Mouse (Mus musculus) forebrain, embryonic 11.5 days (tissue): ENCODE data around the gene Plppr1. TPM values are rescaled to one million over a fixed set of nuclear protein-coding genes. Genes with fewer than 3 reads are reported as not detected.

ENCODE experiments used
- ATAC-seq: fragments of 200-750 bp; cut with Nextera tagmentation; replicated peaks from 2 replicates; pipeline ENCODE4 v1.8.0; 2017; ENCODE audit warnings: moderate TSS enrichment; ENCODE audit not compliant: low FRiP score
- DNase-seq: peaks from one replicate; pipeline ENCODE4 v3.0.0-alpha.2; 2017; ENCODE audit warnings: low spot score
- H3K27ac ChIP-seq: fragments of 300-500 bp; sonication (generic); 2 replicates; pipeline ENCODE4 v1.5.1; 2014; ENCODE audit warnings: low read depth, low read length
- H3K27me3 ChIP-seq: fragments of 300-500 bp; sonication (generic); 2 replicates; pipeline ENCODE4 v1.6.1; 2014; ENCODE audit warnings: mild to moderate bottlenecking, low read length, mixed read lengths; ENCODE audit not compliant: control insufficient read depth, insufficient read depth
- H3K36me3 ChIP-seq: fragments of 300-500 bp; sonication (generic); 2 replicates; pipeline ENCODE4 v1.6.1; 2014; ENCODE audit warnings: mild to moderate bottlenecking, low read length, moderate library complexity, mixed read lengths; ENCODE audit not compliant: control insufficient read depth, insufficient read depth
- H3K4me1 ChIP-seq: fragments of 300-500 bp; sonication (generic); replicated peaks from 2 replicates; pipeline ENCODE4 v1.6.1; 2014; ENCODE audit warnings: low read length, mixed read lengths; ENCODE audit not compliant: control insufficient read depth, insufficient read depth
- H3K4me2 ChIP-seq: fragments of 300-500 bp; sonication (generic); 2 replicates; pipeline ENCODE4 v1.6.1; 2014; ENCODE audit warnings: low read depth, mild to moderate bottlenecking, low read length, moderate library complexity, mixed read lengths; ENCODE audit not compliant: severe bottlenecking
- H3K4me3 ChIP-seq: fragments of 300-500 bp; sonication (generic); 2 replicates; pipeline ENCODE4 v1.5.1; 2014; ENCODE audit warnings: low read depth, low read length
- H3K9ac ChIP-seq: fragments of 300-500 bp; sonication (generic); 2 replicates; pipeline ENCODE4 v1.6.1; 2014; ENCODE audit warnings: low read length
- H3K9me3 ChIP-seq: fragments of 300-500 bp; sonication (generic); 2 replicates; pipeline ENCODE4 v1.6.1; 2016; ENCODE audit warnings: low read length, mixed read lengths; ENCODE audit not compliant: control insufficient read depth
- WGBS: fragments of 180-500 bp; shearing (Covaris S2); extraction: QIAGEN DNeasy Blood & Tissue Kit; methylation state at CpG from one replicate; pipeline ENCODE4 v1.1.7; 2014; 5-methylcytosine and 5-hydroxymethylcytosine counted together
- polyA plus RNA-seq: library from polyadenylated mRNA; unstranded; fragments of >200 nt; fragmentation: Nextera tagmentation; extraction: Ambion mirVana; gene quantifications from 2 replicates; pipeline ENCODE4 v1.2.1, GENCODE M21; 2014

Gene Plppr1
- polyA plus RNA-seq, 1 experiment from 2014 or later, result 10.1 TPM

DNA sequence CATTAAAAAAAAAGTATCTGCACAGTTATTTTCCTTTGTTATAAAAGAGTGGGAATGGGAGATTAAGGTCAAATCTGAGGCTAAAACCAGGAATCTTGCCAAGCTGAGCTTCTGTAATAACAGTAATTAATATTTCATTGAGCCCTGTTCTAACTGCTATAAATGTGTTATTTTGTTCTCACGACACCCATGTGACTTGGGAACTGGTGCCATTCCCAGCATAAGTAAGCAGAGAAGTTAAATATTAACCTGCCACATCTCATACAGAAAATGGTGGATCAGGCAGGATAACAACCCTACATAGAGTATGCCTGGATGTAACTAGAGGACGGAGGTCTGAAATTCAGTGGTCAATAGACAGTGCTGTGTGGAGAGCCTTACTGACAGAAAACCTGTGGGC, 90.2 kb downstream of the Plppr1 start:
- no peaks in the 10 kb centered on the region for H3K27me3 ChIP-seq
- ATAC-seq (no peak), DNase-seq (no peak)
- no peaks in the 10 kb centered on the region for H3K4me1 ChIP-seq
- H3K36me3 ChIP-seq, result no peaks in the 10 kb centered on the region
- 84% methylated on average over 2 of the region's 2 CpGs for WGBS
- no peak overlapping the region for H3K9ac ChIP-seq
- H3K4me2 ChIP-seq, result no peak overlapping the region
- H3K4me3 ChIP-seq, result no peak overlapping the region
- H3K9me3 ChIP-seq, result no peaks in the 10 kb centered on the region
- H3K27ac ChIP-seq, result no peak overlapping the region

DNA sequence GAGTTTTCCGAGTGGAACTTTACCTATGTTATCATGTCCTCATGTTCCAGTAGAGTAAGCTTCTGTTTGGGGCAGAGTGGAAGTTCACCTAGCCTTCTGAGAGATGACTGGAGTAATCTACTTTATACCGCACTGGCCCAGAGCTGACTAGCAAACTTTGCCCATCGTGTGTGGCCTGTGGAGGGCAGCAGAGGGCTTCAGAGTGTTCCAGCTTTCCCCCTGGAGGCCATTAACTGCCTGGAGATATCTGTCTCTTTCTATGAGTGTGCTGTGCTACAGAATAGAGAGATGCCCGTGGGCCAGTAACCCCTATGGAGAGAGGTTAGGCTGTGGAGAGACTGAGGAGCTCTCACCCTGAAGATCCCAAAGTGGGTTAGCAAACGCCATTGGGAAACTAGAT, 94.8 kb downstream of the Plppr1 start:
- H3K27ac ChIP-seq, result no peak overlapping the region
- H3K4me3 ChIP-seq, result no peak overlapping the region
- ATAC-seq (peak; percentile 73), DNase-seq (peak; percentile 65)
- H3K27me3 ChIP-seq, result no peaks in the 10 kb centered on the region
- H3K4me1 ChIP-seq, result no peaks in the 10 kb centered on the region
- no peaks in the 10 kb centered on the region for H3K9me3 ChIP-seq
- no peak overlapping the region for H3K4me2 ChIP-seq
- no peaks in the 10 kb centered on the region for H3K36me3 ChIP-seq
- 39% methylated on average over 5 of the region's 5 CpGs for WGBS
- H3K9ac ChIP-seq, result no peak overlapping the region

DNA sequence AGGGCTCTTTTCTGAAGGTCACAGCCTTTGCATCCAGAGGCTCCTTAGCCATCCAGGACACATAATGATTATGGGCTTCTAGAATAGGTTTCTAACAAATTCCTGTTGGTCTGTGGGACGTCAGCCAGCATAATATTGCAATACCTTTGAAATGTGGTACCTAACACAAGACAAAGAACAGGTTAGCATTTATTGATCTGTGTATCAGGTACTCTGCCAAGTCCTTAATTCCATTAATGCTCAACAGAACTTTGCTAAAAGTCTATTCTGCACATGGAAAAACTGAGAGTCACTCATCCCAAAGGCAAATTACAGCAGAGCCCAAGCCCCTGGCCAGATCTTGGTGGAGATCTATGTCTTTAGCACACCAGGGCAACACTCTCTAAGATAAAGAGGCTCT, 97.7 kb downstream of the Plppr1 start:
- Histone ChIP-seq H3K27me3 (no peaks in the 10 kb centered on the region), H3K4me3 (no peak overlapping the region), H3K4me1 (no peaks in the 10 kb centered on the region), H3K9ac (no peak overlapping the region), H3K27ac (no peak overlapping the region), H3K36me3 (no peaks in the 10 kb centered on the region), H3K9me3 (no peaks in the 10 kb centered on the region), H3K4me2 (no peak overlapping the region)
- 81% methylated on average over 1 of the region's 1 CpGs for WGBS
- ATAC-seq (no peak), DNase-seq (no peak)

DNA sequence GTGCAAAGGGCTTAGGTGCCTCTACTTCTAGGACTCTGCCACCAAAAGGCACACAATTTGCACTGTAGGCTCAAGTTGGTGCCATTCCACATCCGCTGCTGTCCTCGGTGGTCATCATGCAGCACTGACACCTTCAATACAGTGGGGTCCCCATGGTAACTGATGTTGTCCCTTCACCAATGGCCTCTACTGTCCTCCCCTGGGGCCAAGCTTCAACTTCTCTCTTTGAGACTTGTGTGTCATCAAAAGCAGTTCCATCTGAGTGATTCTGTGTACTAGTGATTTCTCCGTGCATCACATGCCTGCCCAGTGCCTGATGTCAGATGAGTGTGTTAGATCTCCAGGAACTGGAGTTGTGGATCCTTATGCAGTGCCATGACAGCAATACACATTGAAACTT, 104.2 kb downstream of the Plppr1 start:
- H3K4me2 ChIP-seq, result no peak overlapping the region
- no peak overlapping the region for H3K27ac ChIP-seq
- H3K9ac ChIP-seq, result no peak overlapping the region
- WGBS, result 86% methylated on average over 3 of the region's 3 CpGs
- no peak overlapping the region for H3K4me3 ChIP-seq
- H3K27me3 ChIP-seq, result no peaks in the 10 kb centered on the region
- DNase-seq (no peak), ATAC-seq (no peak)
- no peaks in the 10 kb centered on the region for H3K4me1 ChIP-seq
- H3K36me3 ChIP-seq, result no peaks in the 10 kb centered on the region
- H3K9me3 ChIP-seq, result no peaks in the 10 kb centered on the region

DNA sequence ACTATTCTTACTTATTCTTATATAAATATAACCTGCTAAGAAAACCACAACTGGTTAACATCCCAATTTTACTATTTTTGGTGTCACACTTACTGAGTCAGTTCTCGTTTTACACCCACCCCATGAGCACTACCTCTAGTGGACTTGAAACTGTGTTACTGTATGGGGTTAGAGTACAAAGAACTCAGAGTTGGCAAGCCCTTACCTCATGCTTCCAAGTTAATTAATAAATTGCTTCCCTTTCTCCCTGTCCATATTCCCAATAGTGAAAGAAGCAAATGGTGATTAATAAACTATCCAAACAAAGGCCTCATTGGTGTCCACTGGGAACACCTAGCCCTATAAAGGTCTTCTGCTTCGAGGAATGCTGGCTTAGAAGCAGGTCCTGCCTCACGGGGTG, 107.3 kb downstream of the Plppr1 start:
- H3K9me3 ChIP-seq, result no peaks in the 10 kb centered on the region
- ATAC-seq, result no peak

DNA sequence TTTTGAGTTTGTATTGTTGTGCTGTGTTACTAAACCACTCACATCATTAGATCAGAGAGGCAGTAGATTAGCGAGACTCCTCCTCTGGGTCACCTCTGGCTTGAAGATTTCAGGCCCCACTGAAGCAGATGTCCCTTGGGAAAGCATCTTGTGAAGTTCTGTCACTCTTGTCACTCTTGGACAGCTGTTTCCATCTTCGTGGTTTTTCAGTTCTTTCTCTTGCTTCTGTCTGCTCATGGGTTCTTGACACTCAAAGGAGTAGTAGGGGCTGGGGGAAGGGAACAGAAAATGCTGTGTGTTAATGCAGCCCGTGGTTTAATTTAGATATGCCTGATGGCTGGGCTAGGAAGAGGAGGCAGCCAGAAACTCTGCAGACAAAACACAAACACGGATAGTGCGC, 108.0 kb downstream of the Plppr1 start:
- no peak overlapping the region for H3K9ac ChIP-seq
- WGBS, result 83% methylated on average over 5 of the region's 5 CpGs
- H3K4me2 ChIP-seq, result no peak overlapping the region
- H3K36me3 ChIP-seq, result no peaks in the 10 kb centered on the region
- ATAC-seq, result no peak
- no peaks in the 10 kb centered on the region for H3K4me1 ChIP-seq
- DNase-seq, result no peak
- H3K27ac ChIP-seq, result no peak overlapping the region
- H3K4me3 ChIP-seq, result no peak overlapping the region
- no peaks in the 10 kb centered on the region for H3K9me3 ChIP-seq
- no peaks in the 10 kb centered on the region for H3K27me3 ChIP-seq

More for the DNA sequence above, 107.3 kb downstream of the Plppr1 start:
- Histone ChIP-seq H3K27ac (no peak overlapping the region), H3K4me2 (no peak overlapping the region), H3K4me1 (no peaks in the 10 kb centered on the region), H3K36me3 (no peaks in the 10 kb centered on the region), H3K4me3 (no peak overlapping the region), H3K9ac (no peak overlapping the region), H3K27me3 (no peaks in the 10 kb centered on the region)
- no peak for DNase-seq
- 87% methylated on average over 3 of the region's 3 CpGs for WGBS

GRCm38 (mm10) chr4:49169498-49169897, 110.4 kb downstream of the Plppr1 start:
- Histone ChIP-seq H3K27ac (no peak overlapping the region), H3K9ac (no peak overlapping the region), H3K4me1 (no peaks in the 10 kb centered on the region), H3K4me2 (no peak overlapping the region), H3K9me3 (no peaks in the 10 kb centered on the region), H3K4me3 (no peak overlapping the region), H3K27me3 (no peaks in the 10 kb centered on the region), H3K36me3 (no peaks in the 10 kb centered on the region)
- WGBS, result 87% methylated on average over 1 of the region's 1 CpGs
- DNase-seq (no peak), ATAC-seq (no peak)

DNA sequence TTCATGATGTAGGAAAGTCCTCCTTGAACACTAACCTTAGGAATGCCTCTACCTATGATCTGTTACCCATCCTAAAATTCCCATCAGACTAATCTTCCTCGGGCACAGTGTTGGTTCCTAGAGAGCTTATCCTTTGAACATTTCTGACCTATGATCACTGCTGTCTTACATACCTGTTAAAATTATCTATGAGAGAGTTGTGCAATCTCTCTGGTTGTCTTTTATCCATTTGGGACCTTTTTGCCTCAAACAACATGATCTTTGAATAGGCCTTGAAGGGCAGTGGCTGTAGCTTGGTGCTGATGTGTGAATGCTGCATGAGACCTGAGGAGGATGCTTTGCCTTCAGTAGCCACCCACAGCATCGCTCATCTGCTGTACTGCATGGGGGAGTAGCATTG, 119.0 kb downstream of the Plppr1 start:
- no peak for ATAC-seq
- H3K4me1 ChIP-seq, result no peaks in the 10 kb centered on the region
- H3K27ac ChIP-seq, result no peak overlapping the region
- H3K36me3 ChIP-seq, result no peaks in the 10 kb centered on the region
- no peaks in the 10 kb centered on the region for H3K27me3 ChIP-seq
- H3K4me2 ChIP-seq, result no peak overlapping the region
- 87% methylated on average over 2 of the region's 2 CpGs for WGBS
- DNase-seq, result no peak
- no peak overlapping the region for H3K4me3 ChIP-seq
- no peaks in the 10 kb centered on the region for H3K9me3 ChIP-seq
- H3K9ac ChIP-seq, result no peak overlapping the region

DNA sequence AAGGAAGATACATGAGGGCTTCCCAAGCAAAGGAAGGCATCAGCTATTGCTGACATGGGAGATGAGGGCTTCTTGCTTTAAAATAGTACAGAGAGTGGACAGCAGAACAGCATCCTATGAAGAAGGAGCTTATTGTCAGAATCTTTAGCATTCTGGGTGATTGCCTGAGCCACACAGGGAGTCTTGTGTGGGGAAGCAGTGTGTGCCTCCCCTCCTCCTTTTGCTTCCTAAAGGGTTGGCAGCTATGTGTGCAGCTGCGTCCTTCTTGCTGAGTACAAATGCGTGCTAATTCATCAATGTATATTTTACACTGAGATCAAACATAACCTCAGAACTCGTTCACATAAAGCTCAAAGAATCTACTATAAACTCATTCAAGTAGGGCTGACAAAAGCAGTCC, 119.8 kb downstream of the Plppr1 start:
- no peak overlapping the region for H3K27ac ChIP-seq
- no peak overlapping the region for H3K4me3 ChIP-seq
- H3K4me1 ChIP-seq, result no peaks in the 10 kb centered on the region
- no peaks in the 10 kb centered on the region for H3K9me3 ChIP-seq
- no peaks in the 10 kb centered on the region for H3K36me3 ChIP-seq
- 82% methylated on average over 3 of the region's 3 CpGs for WGBS
- no peak for ATAC-seq
- DNase-seq, result no peak
- no peak overlapping the region for H3K4me2 ChIP-seq
- no peaks in the 10 kb centered on the region for H3K27me3 ChIP-seq
- no peak overlapping the region for H3K9ac ChIP-seq
